Mouse (Mus musculus) layer of hippocampus, adult 9-10 months (tissue): Measurements from ENCODE around the gene Osbpl8.
A peak's percentile ranks its signal among the peaks of the same experiment; 100 is the strongest.

Experiments used
- DNase-seq: peaks from one replicate; pipeline ENCODE4 v3.0.0; 2022; ENCODE audit warnings: low spot score

Gene Osbpl8

GRCm38 (mm10) chr10:111235289-111235570, 70.7 kb downstream of the Osbpl8 start:
- no peak for DNase-seq

GRCm38 (mm10) chr10:111237434-111237833, 72.9 kb downstream of the Osbpl8 start:
- DNase-seq, result no peak

- no peak for DNase-seq
These were observed 78.1 kb downstream of the Osbpl8 start for GRCm38 (mm10) chr10:111242677-111243076.

GRCm38 (mm10) chr10:111247609-111248008, 83.1 kb downstream of the Osbpl8 start:
- no peak for DNase-seq

GRCm38 (mm10) chr10:111248177-111248576, 83.6 kb downstream of the Osbpl8 start:
- DNase-seq, result no peak

GRCm38 (mm10) chr10:111250192-111250591, 85.6 kb downstream of the Osbpl8 start:
- no peak for DNase-seq

GRCm38 (mm10) chr10:111251666-111252065, 87.1 kb downstream of the Osbpl8 start:
- DNase-seq, result no peak

GRCm38 (mm10) chr10:111255228-111255627, 90.7 kb downstream of the Osbpl8 start:
- no peak for DNase-seq

- no peak for DNase-seq
These were observed 91.6 kb downstream of the Osbpl8 start for GRCm38 (mm10) chr10:111256156-111256555.

GRCm38 (mm10) chr10:111257358-111257757, 92.8 kb downstream of the Osbpl8 start:
- no peak for DNase-seq

- no peak for DNase-seq
These were observed 93.7 kb downstream of the Osbpl8 start for GRCm38 (mm10) chr10:111258256-111258655.

- no peak for DNase-seq
These were observed 107.1 kb downstream of the Osbpl8 start for GRCm38 (mm10) chr10:111271687-111272086.

- DNase-seq, result no peak
These were observed 108.4 kb downstream of the Osbpl8 start for GRCm38 (mm10) chr10:111272905-111273304.

- DNase-seq, result no peak
These were observed 109.0 kb downstream of the Osbpl8 start for GRCm38 (mm10) chr10:111273463-111274088.

- no peak for DNase-seq
These were observed 111.3 kb downstream of the Osbpl8 start for GRCm38 (mm10) chr10:111275822-111276221.

GRCm38 (mm10) chr10:111297631-111298030, 133.1 kb downstream of the Osbpl8 start:
- DNase-seq, result no peak

- DNase-seq, result peak; percentile 83
These were observed 133.9 kb downstream of the Osbpl8 start, which contains the start of gene Bbs10 for GRCm38 (mm10) chr10:111298140-111299098. Gene Bbs10, plus strand, starts transcription at chr10:111298679.

GRCm38 (mm10) chr10:111299591-111299990, 135.0 kb downstream of the Osbpl8 start:
- DNase-seq, result peak; percentile 29

- no peak for DNase-seq
These were observed 136.5 kb downstream of the Osbpl8 start for GRCm38 (mm10) chr10:111301041-111301440.

GRCm38 (mm10) chr10:111302486-111302885, 137.9 kb downstream of the Osbpl8 start:
- no peak for DNase-seq

GRCm38 (mm10) chr10:111308850-111309501, 144.4 kb downstream of the Osbpl8 start:
- no peak for DNase-seq

- no peak for DNase-seq
These were observed 148.7 kb downstream of the Osbpl8 start for GRCm38 (mm10) chr10:111313282-111313681.
